Mouse (Mus musculus) Patski (cell line): ENCODE measurements around the gene Enpp1. TPM values are rescaled to one million over a fixed set of nuclear protein-coding genes. Genes with fewer than 3 reads are reported as not detected.

Experiments used
- ATAC-seq: fragments of 100-300 bp; one replicate; pipeline ENCODE4 v1.8.0; 2021
- CTCF ChIA-PET: fragments of 350-600 bp; sonication (Branson Sonifier 250); formaldehyde crosslinking; loops from one replicate; lab custom pipeline; 2022; ENCODE audit warnings: inconsistent platforms; lab: Charles Lee
- POLR2A ChIA-PET: fragments of 350-600 bp; sonication (Branson Sonifier 250); formaldehyde crosslinking; loops from one replicate; lab custom pipeline; 2022; ENCODE audit warnings: antibody characterized with exemption, inconsistent platforms; lab: Charles Lee
- DNase-seq: peaks from one replicate; pipeline ENCODE4 v3.0.0-alpha.2; 2011; ENCODE audit warnings: low read depth, low spot score
- H3K27me3 ChIP-seq: fragments of 371-371 bp; one replicate; pipeline ENCODE4 v1.5.1; 2021
- CTCF ChIP-seq: fragments of 100-300 bp; IDR thresholded peaks from one replicate; pipeline ENCODE4 v1.5.1; 2021
- in situ Hi-C: fragments of 300-500 bp; cut with MboI; formaldehyde crosslinking; loops from 3 replicates; pipeline ENCODE4 v1.11.1; 2018; ENCODE audit warnings: low pct_unique_long_range_greater_than_20kb, mixed read lengths
- polyA plus RNA-seq: library from polyadenylated mRNA; unstranded; gene quantifications from one replicate; pipeline ENCODE4 v1.2.3, GENCODE M21; 2021

Gene Enpp1
- polyA plus RNA-seq, 1 experiment from 2014 or later, result 4.0 TPM

DNA sequence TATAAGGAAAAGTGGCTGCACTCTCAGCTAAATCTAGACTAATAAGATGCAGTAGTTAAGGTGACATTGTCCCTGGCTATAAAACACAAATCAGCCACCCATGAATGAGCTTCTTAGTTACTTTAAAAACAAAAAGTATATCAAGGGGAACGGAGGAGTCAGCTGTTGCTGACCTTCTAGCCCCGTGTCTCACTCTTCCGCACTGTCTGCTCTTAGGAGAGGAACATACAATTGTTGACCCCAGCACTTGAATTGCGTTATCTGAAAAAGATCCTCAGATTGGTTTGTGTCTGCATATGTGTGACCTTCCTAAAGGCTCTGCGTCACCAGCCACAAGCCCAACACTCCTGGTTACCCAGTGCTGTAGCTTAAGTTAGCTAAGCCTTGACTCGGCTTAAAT is 41.4 kb downstream of the Enpp1 start:
- POLR2A ChIA-PET, result interaction anchor here (0.7 kb wide), 1 partner anchor 9 kb away, joined by 4 read pairs; no protein-coding TSS in a partner anchor
- CTCF ChIA-PET, result interaction anchor here (1.4 to 1.7 kb wide), 3 partner anchors 9 to 119 kb away, joined by 3 to 4 read pairs (median 3); no protein-coding TSS in a partner anchor
- no peak for ATAC-seq
- in situ Hi-C loops, result no loop called here
- DNase-seq, result no peak
- TF ChIP-seq CTCF, result no peak
- no peaks in the 10 kb centered on the region for H3K27me3 ChIP-seq

GRCm38 (mm10) chr10:24650990-24651569 is 60.9 kb downstream of the Enpp1 start:
- no peak for DNase-seq
- in situ Hi-C loops, result no loop called here
- H3K27me3 ChIP-seq, result no peaks in the 10 kb centered on the region
- no peak for ATAC-seq
- ChIA-PET POLR2A (no interaction called here), CTCF (no interaction called here)
- TF ChIP-seq CTCF, result no peak

- no peak for TF ChIP-seq CTCF
- DNase-seq (no peak), ATAC-seq (no peak)
- CTCF ChIA-PET, result interaction anchor here (1.0 kb wide), 1 partner anchor 13 kb away, joined by 4 read pairs; no protein-coding TSS in a partner anchor
- no peaks in the 10 kb centered on the region for H3K27me3 ChIP-seq
- in situ Hi-C loops, result loop anchor here (25.0 kb wide), 1 partner anchor 564 kb away; no protein-coding TSS in a partner anchor
- POLR2A ChIA-PET, result interaction anchor here (0.9 kb wide), 1 partner anchor 331 kb away, joined by 3 read pairs; no protein-coding TSS in a partner anchor
Observed at GRCm38 (mm10) chr10:24647996-24648738, 63.8 kb downstream of the Enpp1 start.

- ChIA-PET POLR2A (no interaction called here), CTCF (no interaction called here)
- no peak for DNase-seq
- in situ Hi-C loops, result loop anchor here (25.0 kb wide), 1 partner anchor 567 kb away; no protein-coding TSS in a partner anchor
- H3K27me3 ChIP-seq, result no peaks in the 10 kb centered on the region
- TF ChIP-seq CTCF, result no peak
- no peak for ATAC-seq
Observed at GRCm38 (mm10) chr10:24645169-24645568, 66.8 kb downstream of the Enpp1 start.

GRCm38 (mm10) chr10:24642796-24643580 is 69.0 kb downstream of the Enpp1 start:
- DNase-seq, result no peak
- ChIA-PET POLR2A (interaction anchor here (1.1 kb wide), 1 partner anchor 10 kb away, joined by 3 read pairs; no protein-coding TSS in a partner anchor), CTCF (no interaction called here)
- no peak for ATAC-seq
- no peak for TF ChIP-seq CTCF
- in situ Hi-C loops, result loop anchor here (25.0 kb wide), 1 partner anchor 569 kb away; no protein-coding TSS in a partner anchor
- no peaks in the 10 kb centered on the region for H3K27me3 ChIP-seq

DNA sequence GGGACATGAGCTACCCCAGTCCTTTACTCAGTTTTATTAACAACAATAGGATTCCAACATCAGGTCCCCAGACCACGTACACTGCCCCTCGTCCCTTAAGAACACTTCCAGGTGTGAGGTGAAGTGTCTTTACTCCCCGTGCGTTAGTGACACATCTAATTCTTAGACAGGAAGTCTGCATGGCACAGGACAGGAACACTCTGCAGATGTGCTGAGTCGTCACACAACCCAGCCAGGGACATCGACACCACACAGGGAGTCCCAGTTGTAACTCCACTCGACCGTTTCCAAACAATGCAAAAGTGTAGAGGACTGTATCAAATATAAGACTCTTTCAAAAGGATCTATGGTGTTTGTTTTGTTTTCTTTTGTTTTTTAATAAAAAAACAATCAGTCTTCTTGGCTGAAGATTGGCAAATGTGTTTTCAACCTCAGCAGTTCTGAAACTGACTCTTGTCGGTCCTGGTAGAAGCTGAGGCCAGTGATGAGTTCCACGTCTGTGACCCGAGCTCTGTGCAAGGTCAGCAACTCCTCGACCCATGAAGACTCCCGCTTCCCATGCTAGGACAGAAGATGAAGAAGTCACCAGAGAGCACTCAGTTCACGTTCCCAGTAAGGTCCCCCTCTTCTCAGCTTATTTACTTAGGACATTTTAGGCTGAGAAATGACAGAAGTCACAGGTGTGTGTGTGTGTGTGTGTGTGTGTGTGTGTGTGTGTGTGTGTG is 70.4 kb downstream of the Enpp1 start:
- no peaks in the 10 kb centered on the region for H3K27me3 ChIP-seq
- no peak for TF ChIP-seq CTCF
- ChIA-PET POLR2A (interaction anchor here (0.6 to 1.1 kb wide), 2 partner anchors 11 to 25 kb away, joined by 3 read pairs; no protein-coding TSS in a partner anchor), CTCF (no interaction called here)
- no peak for DNase-seq
- ATAC-seq, result no peak
- in situ Hi-C loops, result loop anchor here (25.0 kb wide), 1 partner anchor 571 kb away; no protein-coding TSS in a partner anchor

- POLR2A ChIA-PET, result no interaction called here
- ATAC-seq, result no peak
- CTCF ChIA-PET, result no interaction called here
- in situ Hi-C loops, result loop anchor here (25.0 kb wide), 1 partner anchor 572 kb away; no protein-coding TSS in a partner anchor
- no peak for DNase-seq
- no peak for TF ChIP-seq CTCF
- no peaks in the 10 kb centered on the region for H3K27me3 ChIP-seq
Observed at GRCm38 (mm10) chr10:24640186-24640875, 71.6 kb downstream of the Enpp1 start.

DNA sequence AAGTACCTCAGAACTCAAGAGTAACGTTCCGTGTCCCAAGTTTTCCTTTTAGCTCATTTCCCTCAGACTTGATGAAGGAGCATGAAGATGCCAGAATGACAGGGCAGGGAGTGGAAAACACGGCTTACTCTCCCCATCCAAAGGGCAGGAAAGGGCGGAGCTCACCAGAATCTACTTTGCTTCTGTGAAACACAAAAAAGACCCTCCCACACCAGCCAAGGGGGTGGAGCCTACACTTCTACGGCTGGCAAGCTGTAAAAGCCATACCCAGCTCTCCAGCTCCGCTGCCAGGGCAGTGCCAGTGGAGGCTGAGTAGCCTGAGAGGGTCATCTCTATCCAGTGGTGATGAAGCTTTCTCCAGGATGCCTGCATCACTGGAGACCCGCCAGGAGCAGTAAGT is 72.4 kb downstream of the Enpp1 start:
- no peak for ATAC-seq
- DNase-seq, result no peak
- in situ Hi-C loops, result loop anchor here (25.0 kb wide), 1 partner anchor 573 kb away; no protein-coding TSS in a partner anchor
- no peaks in the 10 kb centered on the region for H3K27me3 ChIP-seq
- no peak for TF ChIP-seq CTCF
- ChIA-PET CTCF (no interaction called here), POLR2A (no interaction called here)
